ENCODE assay signal across 5 mouse cellular contexts in the genomic region with DNA sequence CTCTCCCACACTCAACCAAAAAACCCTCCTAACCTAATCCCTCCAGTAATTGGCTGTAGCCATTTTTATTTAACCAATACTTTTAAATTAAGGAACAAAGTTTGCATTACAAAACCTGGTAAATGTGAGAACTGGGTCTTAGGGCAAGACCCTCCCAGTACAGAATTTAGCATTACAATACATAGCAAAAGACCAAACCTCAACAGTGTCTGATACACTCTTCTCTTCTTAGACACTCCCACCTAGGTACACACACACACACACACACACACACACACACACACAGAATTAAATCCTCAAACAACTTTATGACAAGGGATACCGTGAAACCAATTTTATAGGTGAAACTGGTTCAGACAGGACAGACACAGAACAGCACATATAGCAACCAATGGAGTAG. TPM values are rescaled to one million over a fixed set of nuclear protein-coding genes. Genes with fewer than 3 reads are reported as not detected.
"Had no signal": no experiment of that assay in that cellular context is flagged by ENCODE, and none has a peak within 500 bp of the region (broad histone marks: within the 10 kb centered on the region; RNA-seq: fewer than 3 reads in every experiment).

No protein-coding gene starts in this region.

RNA-seq across cellular contexts. Expression of a gene that starts 5.4 kb away (rescaled TPM):
- polyA plus RNA-seq: neural tube, embryonic 12.5 days; neural tube, embryonic 13.5 days; small intestine, adult 2 months; testis, adult 2 months; urinary bladder, adult 2 months had no signal
